In the genomic region with DNA sequence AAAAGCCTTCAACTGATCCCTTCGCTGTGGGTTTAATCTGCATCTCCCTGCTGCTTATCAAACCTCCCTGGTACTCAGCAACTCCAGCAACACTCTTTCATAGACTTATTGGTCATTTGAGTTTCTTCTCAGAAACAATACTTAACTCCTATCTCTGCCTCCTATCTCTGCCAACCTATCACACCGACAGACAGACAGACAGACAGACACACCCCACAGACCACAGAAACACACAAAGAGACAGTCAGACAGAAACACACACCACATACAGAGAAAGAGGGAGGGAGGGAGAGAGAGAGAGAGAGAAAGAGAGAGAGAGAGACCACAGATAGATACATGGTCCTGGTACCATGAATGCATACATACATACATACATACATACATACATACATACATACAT, we compare ENCODE assay signal across 30 mouse cellular contexts. TPM values are rescaled to one million over a fixed set of nuclear protein-coding genes. Genes with fewer than 3 reads are reported as not detected.
DNase-seq lines count a peak whose midpoint lies in the region; ATAC-seq lines count a peak whose summit lies in the region.
"Had no signal": no experiment of that assay in that cellular context is flagged by ENCODE, and none has a peak within 500 bp of the region (broad histone marks: within the 10 kb centered on the region; RNA-seq: fewer than 3 reads in every experiment).

No protein-coding gene starts in this region.

- no peaks in the 10 kb centered on the region for H3K36me3 ChIP-seq in liver, embryonic 13.5 days
- no peaks in the 10 kb centered on the region for H3K36me3 ChIP-seq in liver, embryonic 11.5 days (ENCODE audit: control insufficient read depth, insufficient read depth, low read length)
- H3K36me3 ChIP-seq: embryonic facial prominence, embryonic 13.5 days; G1E had no signal

- no peak overlapping the region for H3K4me2 ChIP-seq in liver, embryonic 13.5 days
- no peak overlapping the region for H3K4me2 ChIP-seq in liver, embryonic 11.5 days
- H3K4me2 ChIP-seq: embryonic facial prominence, embryonic 13.5 days; hindbrain, embryonic 12.5 days; neural tube, embryonic 12.5 days had no signal

- H3K9ac ChIP-seq in liver, embryonic 13.5 days: no peak overlapping the region
- no peak overlapping the region for H3K9ac ChIP-seq in liver, embryonic 11.5 days (ENCODE audit: low read depth, low read length)
- H3K9ac ChIP-seq: embryonic facial prominence, embryonic 13.5 days; hindbrain, embryonic 12.5 days; neural tube, embryonic 12.5 days had no signal

- H3K4me3 ChIP-seq in liver, embryonic 13.5 days (replicated peaks): no peak overlapping the region
- H3K4me3 ChIP-seq in liver, embryonic 11.5 days (ENCODE audit: low read depth, low read length): no peak overlapping the region
- H3K4me3 ChIP-seq: embryonic facial prominence, embryonic 13.5 days; gastrocnemius, adult 2 months; hindbrain, embryonic 12.5 days; neural tube, embryonic 12.5 days had no signal

- peak; percentile 1 for DNase-seq in cerebellum, adult 11-12 months
- no peak for DNase-seq in cerebellum, adult 9-11 months
- no peak for DNase-seq in liver, embryonic 13.5 days
- DNase-seq in liver, embryonic 11.5 days (ENCODE audit: low spot score): no peak
- peak; percentile 21 for DNase-seq in thymus, postnatal 4 days
- no peak for DNase-seq in thymus, postnatal 10 days (ENCODE audit: low spot score in 2 of 2)
- no peak for DNase-seq in c-Kit-positive CD71-positive TER-119-positive erythroid progenitor cells, embryonic 14.5 days (ENCODE audit: low spot score)
- DNase-seq in neural tube, embryonic 10.5 days (ENCODE audit: extremely low spot score, low spot score): no peak
- DNase-seq: adrenal gland, postnatal 10 days; cerebellum, adult 11 months; cerebellum, postnatal 10 days; gastrocnemius, adult 2 months; gastrocnemius, postnatal 36 days; heart, postnatal 36 days; kidney, adult 8-10 months; kidney, postnatal 14 days; layer of hippocampus, adult 9-11 months; lung, postnatal 4 days; right cerebral cortex, adult 18-20 months; right cerebral cortex, postnatal 4 days had no signal

- peaks cover 19% of the 10 kb centered on the region for H3K4me1 ChIP-seq in liver, embryonic 13.5 days (replicated peaks)
- peaks cover 7% of the 10 kb centered on the region for H3K4me1 ChIP-seq in liver, embryonic 11.5 days (replicated peaks; ENCODE audit: control insufficient read depth, insufficient read depth, low read length)

- no peaks in the 10 kb centered on the region for H3K27me3 ChIP-seq in liver, embryonic 13.5 days
- no peaks in the 10 kb centered on the region for H3K27me3 ChIP-seq in liver, embryonic 11.5 days (replicated peaks; ENCODE audit: control insufficient read depth, insufficient read depth, low read length)
- H3K27me3 ChIP-seq: embryonic facial prominence, embryonic 13.5 days; hindbrain, embryonic 12.5 days; neural tube, embryonic 12.5 days had no signal

- H3K9me3 ChIP-seq in liver, embryonic 13.5 days (replicated peaks): no peaks in the 10 kb centered on the region
- H3K9me3 ChIP-seq in liver, embryonic 11.5 days (ENCODE audit: control insufficient read depth, low read length): no peaks in the 10 kb centered on the region
- H3K9me3 ChIP-seq: embryonic facial prominence, embryonic 13.5 days; hindbrain, embryonic 12.5 days; neural tube, embryonic 12.5 days had no signal

- 29% methylated on average over 2 of the region's 2 CpGs for WGBS in liver, embryonic 13.5 days (ENCODE audit: insufficient replicate concordance)
- WGBS in liver, embryonic 11.5 days: 38% methylated on average over 2 of the region's 2 CpGs

- ATAC-seq in liver, embryonic 13.5 days (ENCODE audit: low read depth): peak; percentile 43
- ATAC-seq in liver, embryonic 11.5 days (replicated peaks; ENCODE audit: low FRiP score): no peak
- ATAC-seq: forebrain, embryonic 16.5 days; hindbrain, postnatal 0 days; intestine, embryonic 16.5 days; lung, postnatal 0 days; midbrain, embryonic 16.5 days had no signal

- no peak overlapping the region for H3K27ac ChIP-seq in liver, embryonic 13.5 days
- no peak overlapping the region for H3K27ac ChIP-seq in liver, embryonic 11.5 days (ENCODE audit: low read depth, low read length)
- H3K27ac ChIP-seq: embryonic facial prominence, embryonic 13.5 days; gastrocnemius, adult 2 months; hindbrain, embryonic 12.5 days; hindbrain, postnatal 0 days; neural tube, embryonic 12.5 days had no signal

RNA-seq across cellular contexts. Expression of gene St8sia1, which starts 18.8 kb away (rescaled TPM):
- polyA plus RNA-seq in liver, embryonic 13.5 days (2015; fragmentation: Nextera tagmentation; extraction: Ambion mirVana): 0.09 and 0.27 TPM in 2 replicates
- polyA plus RNA-seq in liver, embryonic 11.5 days (2014; fragmentation: Nextera tagmentation; extraction: Ambion mirVana): 1.2 and 2.1 TPM in 2 replicates
- polyA plus RNA-seq: C2C12, G1E had no signal

Comparison
In these comparisons a context has a peak if more than half of its experiments do, and no peak if none do; other contexts are left out.
1. DNase-seq: peak in cerebellum, adult 11-12 months (single experiment) and thymus, postnatal 4 days (single experiment); none in cerebellum, adult 9-11 months (single experiment), liver, embryonic 13.5 days (single experiment), liver, embryonic 11.5 days (single experiment), thymus, postnatal 10 days (0 of 2), c-Kit-positive CD71-positive TER-119-positive erythroid progenitor cells, embryonic 14.5 days (single experiment) and neural tube, embryonic 10.5 days (single experiment).